Comparison of ENCODE assay signal across 13 mouse cellular contexts in the genomic region with DNA sequence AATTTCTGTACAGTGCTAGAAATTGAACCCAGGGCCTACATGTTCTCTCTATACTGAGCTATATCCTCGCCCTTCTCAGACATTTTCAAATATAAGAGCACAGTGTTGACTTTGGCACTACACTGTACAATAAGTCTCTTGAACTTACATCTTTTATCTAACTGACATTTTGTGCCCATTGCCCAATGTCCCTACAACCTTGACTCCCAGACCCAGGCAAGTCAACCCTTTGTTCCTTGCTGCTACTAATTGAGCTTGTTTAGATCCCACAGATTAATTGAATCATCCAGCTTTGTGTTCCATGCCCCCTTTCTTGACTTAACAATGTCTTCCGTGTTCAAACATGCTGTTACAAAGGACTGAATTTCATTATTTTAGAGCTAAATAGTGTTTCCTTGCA.
DNase-seq lines count a peak whose midpoint lies in the region.
"Had no signal": no experiment of that assay in that cellular context is flagged by ENCODE, and none has a peak within 500 bp of the region (broad histone marks: within the 10 kb centered on the region; RNA-seq: fewer than 3 reads in every experiment).

No protein-coding gene starts in this region.

- peak; percentile 18 to 76 for DNase-seq in adrenal gland, adult (ENCODE audit: inconsistent age in 2 of 2, low spot score in 1 of 2)
- DNase-seq in adrenal gland, postnatal 4 days (ENCODE audit: low spot score in 2 of 2): no peak
- peak; percentile 22 for DNase-seq in adrenal gland, adult 8-10 months
- DNase-seq in adrenal gland, adult 18-20 months (ENCODE audit: low spot score in 2 of 2): no peak
- DNase-seq in adrenal gland, postnatal 36 days: peak; percentile 7 to 38
- DNase-seq in cerebellum, postnatal 36 days: no peak
- DNase-seq: B cell, adult 2 months; cerebellum, adult 11 months; cerebellum, adult 18-20 months; cerebellum, adult 8-10 months; cerebellum, adult 9-11 months; cerebellum, postnatal 14 days; forebrain, postnatal 0 days had no signal

Comparison
In these comparisons a context has a peak if more than half of its experiments do, and no peak if none do; other contexts are left out.
1. DNase-seq: peak in adrenal gland, adult (2 of 2), adrenal gland, adult 8-10 months (single experiment) and adrenal gland, postnatal 36 days (2 of 2); none in adrenal gland, postnatal 4 days (0 of 2), adrenal gland, adult 18-20 months (0 of 2) and cerebellum, postnatal 36 days (0 of 2).